Mouse (Mus musculus) cerebellum, adult 2 months (tissue): ENCODE results near the gene Sdk1.

Experiments used
- CTCF ChIP-seq: fragments of 200-500 bp; IDR thresholded peaks from 2 replicates; pipeline ENCODE4 v1.5.1; 2011; ENCODE audit warnings: low read depth, mild to moderate bottlenecking, control low read depth, low read length, moderate library complexity, borderline replicate concordance; ENCODE audit not compliant: insufficient read depth
- POLR2A ChIP-seq: fragments of 200-500 bp; IDR thresholded peaks from 2 replicates; pipeline ENCODE4 v1.6.1; 2011; ENCODE audit warnings: low read length, control low read depth, borderline replicate concordance; ENCODE audit not compliant: insufficient read depth

DNA sequence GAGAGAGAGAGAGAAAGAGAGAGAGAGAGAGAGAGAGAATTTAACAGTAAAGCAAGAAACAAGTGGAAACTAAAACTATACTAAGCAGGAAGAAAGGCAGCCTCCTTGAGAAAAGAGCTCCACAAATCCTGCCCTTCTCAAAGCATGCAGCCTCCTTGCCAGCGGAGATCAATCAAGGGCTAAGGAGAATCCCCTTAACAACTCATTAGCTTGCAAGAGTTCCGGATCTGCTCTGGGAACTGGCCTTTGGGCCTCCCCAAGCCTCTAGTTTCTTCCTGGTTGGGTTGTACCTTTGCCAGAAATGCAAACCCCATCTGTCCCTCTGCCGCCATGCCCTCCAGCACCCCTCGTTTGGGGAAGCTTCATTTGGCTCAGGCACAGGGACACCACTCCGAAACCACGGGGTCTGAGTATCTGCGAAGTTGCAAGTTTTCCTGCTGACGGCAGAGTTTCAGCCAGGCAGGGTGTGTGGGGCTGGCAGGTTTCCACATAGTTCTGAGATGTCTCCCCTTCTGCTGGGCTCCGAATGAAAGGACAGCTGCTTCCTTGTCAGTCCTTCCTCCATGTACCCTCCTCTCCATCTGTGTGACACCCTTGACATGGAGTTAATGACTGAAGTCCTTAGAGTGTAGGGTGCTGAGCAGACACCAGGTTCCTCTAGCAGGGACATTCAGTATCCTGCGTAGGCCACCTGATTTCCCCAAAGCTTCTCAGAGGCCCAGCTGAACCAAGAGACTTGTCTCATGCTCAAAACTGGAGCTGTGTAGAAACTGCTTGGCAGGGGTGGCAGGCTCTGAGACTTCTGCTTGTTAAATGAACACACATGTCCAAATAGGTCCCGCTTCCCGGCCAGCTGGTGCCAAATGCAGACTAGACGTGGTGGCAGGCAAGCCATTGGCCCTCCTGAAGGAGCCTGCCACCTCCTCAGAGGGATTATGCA, 833.5 kb downstream of the Sdk1 start:
- TF ChIP-seq CTCF: no peak
- TF ChIP-seq POLR2A: no peak
